Mouse (Mus musculus) kidney, embryonic 15.5 days (tissue): ENCODE data around the gene Epp13. TPM values are rescaled to one million over a fixed set of nuclear protein-coding genes. Genes with fewer than 3 reads are reported as not detected.
"Not testable (repeated sequence)": the region's sequence is repeated elsewhere in the genome, so short reads cannot be mapped to it uniquely, and the experiment has no call there.

Source experiments
- ATAC-seq: fragments of 200-750 bp; cut with Nextera tagmentation; replicated peaks from 2 replicates; pipeline ENCODE4 v1.8.0; 2017; ENCODE audit warnings: moderate TSS enrichment; ENCODE audit not compliant: low FRiP score
- H3K27ac ChIP-seq: fragments of 300-500 bp; sonication (generic); 2 replicates; pipeline ENCODE4 v1.5.1; 2015; ENCODE audit warnings: mild to moderate bottlenecking, inconsistent platforms
- H3K27me3 ChIP-seq: fragments of 300-500 bp; sonication (generic); 2 replicates; pipeline ENCODE4 v1.6.1; 2015; ENCODE audit warnings: inconsistent platforms
- H3K36me3 ChIP-seq: fragments of 300-500 bp; sonication (generic); 2 replicates; pipeline ENCODE4 v1.6.1; 2015; ENCODE audit warnings: inconsistent platforms
- H3K4me1 ChIP-seq: fragments of 300-500 bp; sonication (generic); 2 replicates; pipeline ENCODE4 v1.6.1; 2015; ENCODE audit warnings: inconsistent platforms
- H3K4me2 ChIP-seq: fragments of 300-500 bp; sonication (generic); 2 replicates; pipeline ENCODE4 v1.6.1; 2015; ENCODE audit warnings: moderate library complexity, mild to moderate bottlenecking, inconsistent platforms
- H3K4me3 ChIP-seq: fragments of 300-500 bp; sonication (generic); replicated peaks from 2 replicates; pipeline ENCODE4 v1.5.1; 2015; ENCODE audit warnings: mild to moderate bottlenecking, inconsistent platforms
- H3K9ac ChIP-seq: fragments of 300-500 bp; sonication (generic); 2 replicates; pipeline ENCODE4 v1.6.1; 2015; ENCODE audit warnings: mild to moderate bottlenecking, inconsistent platforms
- H3K9me3 ChIP-seq: fragments of 300-500 bp; sonication (generic); replicated peaks from 2 replicates; pipeline ENCODE4 v1.6.1; 2016; ENCODE audit warnings: inconsistent platforms
- WGBS: fragments of 180-500 bp; shearing (Covaris S2); methylation state at CpG from one replicate; pipeline ENCODE4 v1.1.7; 2015; ENCODE audit warnings: mixed read lengths; 5-methylcytosine and 5-hydroxymethylcytosine counted together
- polyA plus RNA-seq: library from polyadenylated mRNA; unstranded; fragments of >200 nt; fragmentation: Nextera tagmentation; extraction: Ambion mirVana; gene quantifications from 2 replicates; pipeline ENCODE4 v1.2.1, GENCODE M21; 2015

The Epp13 gene
- polyA plus RNA-seq = not detected in 2 replicates

- WGBS = 91% methylated on average over 6 of the region's 6 CpGs
- H3K4me3 ChIP-seq = no peak within 1 kb of the TSS
- H3K36me3 ChIP-seq = no peaks in the 10 kb centered on the region
- no peak within 1 kb of the TSS for H3K9ac ChIP-seq
- no peaks in the 10 kb centered on the region for H3K9me3 ChIP-seq
- no peak within 1 kb of the TSS for H3K4me2 ChIP-seq
- no peak for ATAC-seq
- H3K27me3 ChIP-seq = no peaks in the 10 kb centered on the region
- H3K4me1 ChIP-seq = no peaks in the 10 kb centered on the region
- no peak within 1 kb of the TSS for H3K27ac ChIP-seq
Observed at GRCm38 (mm10) chr7:6252410-6252809, at the start of gene Epp13. Gene Epp13, plus strand, starts transcription at chr7:6252710.

DNA sequence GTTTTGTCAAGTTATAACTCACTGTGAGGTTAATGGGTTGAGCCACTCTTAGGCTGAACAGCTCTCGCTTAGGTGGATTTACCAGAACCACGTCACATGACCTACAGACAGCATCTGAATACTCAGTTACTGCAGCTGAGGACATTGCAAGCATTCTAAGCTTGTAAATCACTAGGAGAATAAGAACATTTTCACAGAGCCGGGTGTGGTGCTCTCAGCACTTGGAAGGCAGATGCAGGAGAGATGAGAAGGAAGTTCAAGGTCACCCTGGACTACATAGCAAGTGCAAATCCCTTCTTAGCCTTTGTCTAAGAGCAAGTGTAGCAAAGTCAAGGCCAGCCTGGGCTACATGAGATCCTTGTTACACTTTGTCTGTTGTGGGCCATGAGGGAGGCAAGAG is 48.3 kb upstream of the Epp13 start:
- no peaks in the 10 kb centered on the region; the same call in 1 of the 2 replicates for H3K9me3 ChIP-seq

GRCm38 (mm10) chr7:6213144-6213543 is 39.4 kb upstream of the Epp13 start:
- Histone ChIP-seq H3K27me3 (no peaks in the 10 kb centered on the region), H3K27ac (no peak overlapping the region), H3K4me3 (no peak overlapping the region), H3K9me3 (no peaks in the 10 kb centered on the region), H3K36me3 (no peaks in the 10 kb centered on the region), H3K4me2 (no peak overlapping the region), H3K4me1 (no peaks in the 10 kb centered on the region), H3K9ac (no peak overlapping the region)
- ATAC-seq = no peak
- WGBS = 55% methylated on average over 5 of the region's 5 CpGs

More for the DNA sequence above, 48.3 kb upstream of the Epp13 start:
- ATAC-seq = no peak
- no peak overlapping the region for H3K27ac ChIP-seq
- no peaks in the 10 kb centered on the region for H3K4me1 ChIP-seq
- no peaks in the 10 kb centered on the region for H3K27me3 ChIP-seq
- no peaks in the 10 kb centered on the region for H3K36me3 ChIP-seq
- H3K4me3 ChIP-seq = no peak overlapping the region
- no peak overlapping the region for H3K9ac ChIP-seq
- no peak overlapping the region for H3K4me2 ChIP-seq
- WGBS = 67% methylated on average over 3 of the region's 3 CpGs

- H3K4me3 ChIP-seq, H3K36me3 ChIP-seq, ATAC-seq, H3K27me3 ChIP-seq, H3K9ac ChIP-seq, H3K27ac ChIP-seq, H3K9me3 ChIP-seq, H3K4me1 ChIP-seq, H3K4me2 ChIP-seq: not testable (repeated sequence)
- WGBS = 71% methylated on average over 4 of the region's 4 CpGs
Observed at GRCm38 (mm10) chr7:6214691-6215090, 37.8 kb upstream of the Epp13 start.

GRCm38 (mm10) chr7:6220147-6220546 is 32.4 kb upstream of the Epp13 start:
- Histone ChIP-seq H3K27ac (no peak overlapping the region), H3K27me3 (no peaks in the 10 kb centered on the region), H3K36me3 (no peaks in the 10 kb centered on the region), H3K4me3 (no peak overlapping the region), H3K9me3 (0 out of 2 replicates have a peak, but pooled peaks cover 2% of the 10 kb centered on the region), H3K9ac (no peak overlapping the region), H3K4me1 (no peaks in the 10 kb centered on the region), H3K4me2 (no peak overlapping the region)
- ATAC-seq = no peak
- WGBS = 50% methylated on average over 3 of the region's 3 CpGs

DNA sequence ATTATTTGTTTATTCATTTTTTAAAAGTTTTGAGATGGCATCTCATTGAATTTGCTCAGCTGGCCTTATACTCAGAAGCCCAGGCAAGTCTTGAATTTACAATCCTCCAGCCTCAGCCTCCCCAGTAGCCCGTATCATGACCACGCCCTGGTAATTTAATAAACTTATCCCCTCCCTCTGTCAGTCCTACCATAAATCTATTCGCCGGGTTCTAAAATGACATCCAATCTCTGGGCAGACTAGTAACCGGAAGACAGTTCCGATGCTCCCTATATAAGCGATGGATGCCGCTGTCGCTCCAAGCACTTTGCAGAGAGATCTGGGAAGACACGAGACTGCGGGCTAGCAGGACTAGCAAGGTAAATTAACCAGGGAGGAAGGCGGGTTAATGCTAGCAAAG is 30.5 kb upstream of the Epp13 start, which contains the start of gene Zscan5b:
Gene Zscan5b, plus strand, starts transcription at position 301 of the 400 bp plus-strand sequence.
- Histone ChIP-seq H3K9me3 (0 out of 2 replicates have a peak, but pooled peaks cover 3% of the 10 kb centered on the region), H3K36me3 (no peaks in the 10 kb centered on the region), H3K4me2 (no peak within 1 kb of the TSS), H3K4me3 (no peak within 1 kb of the TSS), H3K4me1 (no peaks in the 10 kb centered on the region), H3K27me3 (no peaks in the 10 kb centered on the region), H3K9ac (no peak within 1 kb of the TSS), H3K27ac (no peak within 1 kb of the TSS)
- no peak for ATAC-seq
- 92% methylated on average over 12 of the region's 12 CpGs for WGBS

- H3K4me3 ChIP-seq, H3K4me2 ChIP-seq, H3K9ac ChIP-seq, H3K9me3 ChIP-seq, ATAC-seq, H3K4me1 ChIP-seq, H3K27ac ChIP-seq, H3K27me3 ChIP-seq, H3K36me3 ChIP-seq: not testable (repeated sequence)
- 59% methylated on average over 8 of the region's 8 CpGs for WGBS
Observed at GRCm38 (mm10) chr7:6228491-6228890, 24.0 kb upstream of the Epp13 start.

- Histone ChIP-seq H3K27me3 (no peaks in the 10 kb centered on the region), H3K36me3 (no peaks in the 10 kb centered on the region), H3K4me3 (no peak overlapping the region), H3K9ac (no peak overlapping the region), H3K4me1 (no peaks in the 10 kb centered on the region), H3K4me2 (no peak overlapping the region), H3K27ac (no peak overlapping the region), H3K9me3 (no peaks in the 10 kb centered on the region)
- WGBS = 58% methylated on average over 11 of the region's 11 CpGs
- ATAC-seq = no peak
Observed at GRCm38 (mm10) chr7:6239787-6240186, 12.7 kb upstream of the Epp13 start.

DNA sequence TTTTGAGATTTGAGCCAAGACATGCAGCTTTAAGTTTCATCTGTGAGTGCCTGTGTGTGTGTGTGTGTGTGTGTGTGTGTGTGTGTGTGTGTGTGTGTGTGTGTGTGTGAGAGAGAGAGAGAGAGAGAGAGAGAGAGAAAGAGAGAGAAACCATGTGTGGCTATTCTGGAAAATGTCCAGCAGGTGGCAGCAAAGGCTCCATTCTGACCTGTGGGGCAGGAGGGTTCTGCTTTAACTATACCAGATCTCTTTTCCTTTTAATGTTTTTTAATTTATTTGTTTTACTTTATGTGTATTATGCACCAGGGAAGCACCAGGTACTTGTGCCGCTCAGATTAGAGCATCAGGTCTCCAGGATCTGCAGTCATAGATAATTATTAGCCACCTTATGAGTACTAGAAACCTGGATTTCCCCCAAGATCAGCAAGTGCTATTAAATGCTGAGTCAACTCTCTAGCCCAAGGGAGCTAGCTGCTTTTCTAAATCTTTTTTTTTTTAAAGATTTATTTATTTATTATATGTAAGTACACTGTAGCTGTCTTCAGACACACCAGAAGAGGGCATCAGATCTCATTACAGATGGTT is 11.6 kb upstream of the Epp13 start:
- H3K27me3 ChIP-seq, H3K4me1 ChIP-seq, H3K36me3 ChIP-seq, H3K9me3 ChIP-seq, H3K4me2 ChIP-seq, ATAC-seq, H3K9ac ChIP-seq, H3K4me3 ChIP-seq, H3K27ac ChIP-seq: not testable (repeated sequence)
- 19% methylated on average over 1 of the region's 1 CpGs for WGBS

DNA sequence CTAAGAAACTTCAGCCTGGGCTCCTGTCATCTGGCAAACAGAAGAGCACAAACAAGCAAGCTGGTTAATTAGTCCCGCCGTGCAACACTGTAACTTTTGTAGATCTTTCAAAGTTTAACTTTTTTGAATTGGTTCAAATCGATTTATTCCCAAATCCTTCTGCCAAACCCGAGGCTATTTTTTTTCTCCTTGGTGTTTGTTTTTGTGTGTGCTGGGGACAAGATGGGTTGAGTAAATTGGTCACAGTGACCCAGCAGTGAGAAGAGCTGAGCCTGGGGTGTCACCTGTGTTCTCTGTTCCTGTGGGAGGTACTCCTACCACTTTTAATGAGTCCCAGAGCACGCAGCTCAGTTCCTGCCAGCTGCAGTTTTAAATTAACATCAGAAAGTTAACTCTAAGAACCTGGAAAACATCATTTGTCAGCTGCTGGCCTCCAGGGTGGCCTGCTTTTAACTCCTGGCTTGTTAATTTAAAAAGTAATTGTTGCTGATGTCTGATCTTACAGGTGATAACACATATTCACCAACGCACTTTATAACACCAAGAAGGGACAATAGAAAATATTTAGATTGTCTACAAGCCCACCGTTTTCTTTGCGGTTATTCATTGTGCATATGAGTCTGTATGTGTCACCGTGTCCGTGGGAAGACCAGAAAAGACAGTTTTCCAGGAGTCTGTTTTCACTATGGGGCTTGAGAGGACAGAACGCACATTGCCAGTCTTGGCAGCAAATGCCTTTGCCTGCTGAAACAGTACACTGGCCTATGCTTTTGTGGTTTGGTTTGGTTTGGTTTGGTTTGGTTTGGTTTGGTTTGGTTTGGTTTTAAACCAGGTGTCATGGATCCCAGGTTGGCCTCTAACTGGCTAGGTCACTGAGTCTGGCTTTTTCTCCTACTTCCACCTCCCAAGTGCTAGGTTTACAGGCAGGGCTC is 7.9 kb upstream of the Epp13 start:
- Histone ChIP-seq H3K9ac (no peak overlapping the region), H3K36me3 (no peaks in the 10 kb centered on the region), H3K4me2 (no peak overlapping the region), H3K27ac (no peak overlapping the region), H3K9me3 (no peaks in the 10 kb centered on the region), H3K27me3 (no peaks in the 10 kb centered on the region), H3K4me1 (no peaks in the 10 kb centered on the region), H3K4me3 (no peak overlapping the region)
- 44% methylated on average over 11 of the region's 11 CpGs for WGBS
- no peak for ATAC-seq

DNA sequence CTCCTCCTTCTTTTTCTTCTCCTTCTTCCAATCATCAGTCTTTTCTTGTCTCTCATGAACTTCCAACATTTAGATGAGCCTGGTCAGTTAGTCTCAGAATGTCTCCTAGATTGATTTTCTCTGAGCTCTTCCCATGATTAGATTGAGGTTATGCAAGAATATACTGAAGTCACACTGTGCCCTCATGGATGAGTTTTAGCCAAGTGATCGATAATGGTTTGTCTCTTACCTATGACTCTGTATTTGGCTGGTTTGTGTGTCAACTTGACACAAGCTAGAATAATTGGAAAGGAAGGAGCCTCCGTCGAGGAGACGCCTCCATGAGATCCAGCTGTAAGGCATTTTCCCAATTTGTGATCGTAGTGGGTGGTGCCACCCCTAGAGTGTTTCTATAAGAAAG is 1.9 kb downstream of the Epp13 start:
- Histone ChIP-seq H3K36me3 (no peaks in the 10 kb centered on the region), H3K27ac (no peak overlapping the region), H3K9ac (no peak overlapping the region), H3K9me3 (no peaks in the 10 kb centered on the region), H3K27me3 (no peaks in the 10 kb centered on the region), H3K4me2 (no peak overlapping the region), H3K4me1 (no peaks in the 10 kb centered on the region), H3K4me3 (no peak overlapping the region)
- 92% methylated on average over 5 of the region's 5 CpGs for WGBS
- no peak for ATAC-seq

DNA sequence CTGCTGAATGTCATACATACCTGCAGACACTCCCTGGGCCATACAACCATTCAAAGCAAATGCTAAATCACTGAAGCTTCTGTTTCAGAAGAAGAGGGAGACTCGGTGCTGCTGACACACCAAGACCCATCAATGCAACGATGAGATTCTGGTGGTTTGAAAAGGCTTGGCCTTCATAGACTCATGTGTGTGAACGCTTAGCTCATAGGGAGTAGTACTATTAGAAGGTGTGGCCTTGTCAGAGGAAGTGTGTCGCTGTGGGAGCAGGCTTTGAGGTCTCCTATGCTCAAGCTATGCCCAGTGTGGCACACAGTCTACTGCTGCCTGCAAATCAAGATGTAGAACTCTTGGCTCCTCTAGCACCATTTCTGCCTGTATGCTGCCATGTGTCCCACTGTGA is 4.9 kb downstream of the Epp13 start:
- Histone ChIP-seq H3K27me3 (no peaks in the 10 kb centered on the region), H3K9ac (no peak overlapping the region), H3K9me3 (no peaks in the 10 kb centered on the region), H3K4me2 (no peak overlapping the region), H3K36me3 (no peaks in the 10 kb centered on the region), H3K4me3 (no peak overlapping the region), H3K27ac (no peak overlapping the region), H3K4me1 (no peaks in the 10 kb centered on the region)
- ATAC-seq = no peak
- 82% methylated on average over 4 of the region's 4 CpGs for WGBS
